Mouse (Mus musculus) layer of hippocampus, adult 2 months (tissue): ENCODE results near the gene Ctnnal1. TPM values are rescaled to one million over a fixed set of nuclear protein-coding genes. Genes with fewer than 3 reads are reported as not detected.
A peak's percentile ranks its signal among the peaks of the same experiment; 100 is the strongest.
"Not testable (repeated sequence)": the region's sequence is repeated elsewhere in the genome, so short reads cannot be mapped to it uniquely, and the experiment has no call there.

ENCODE experiments used
- DNase-seq, 2 experiments: peaks; one replicate each; pipeline ENCODE4 v3.0.0; 2022; ENCODE audit warnings: low spot score in 2 of 2
- H3K27ac ChIP-seq: fragments of 200-600 bp; 2 replicates; pipeline ENCODE4 v1.8.1; 2022
- H3K4me3 ChIP-seq: fragments of 200-600 bp; 2 replicates; pipeline ENCODE4 v1.8.1; 2022; ENCODE audit warnings: mild to moderate bottlenecking
- CTCF ChIP-seq: fragments of 200-600 bp; conservative IDR thresholded peaks from 2 replicates; pipeline ENCODE4 v1.8.1; 2022; ENCODE audit warnings: antibody characterized with exemption, mild to moderate bottlenecking, moderate library complexity
- total RNA-seq, 2 experiments: library from RNA; stranded (reverse); gene quantifications; 2 replicates each; pipeline ENCODE4 v1.2.3; 2021

The Ctnnal1 gene
- total RNA-seq, 2 experiments from 2014 or later, result 14.3 to 17.4 TPM

DNA sequence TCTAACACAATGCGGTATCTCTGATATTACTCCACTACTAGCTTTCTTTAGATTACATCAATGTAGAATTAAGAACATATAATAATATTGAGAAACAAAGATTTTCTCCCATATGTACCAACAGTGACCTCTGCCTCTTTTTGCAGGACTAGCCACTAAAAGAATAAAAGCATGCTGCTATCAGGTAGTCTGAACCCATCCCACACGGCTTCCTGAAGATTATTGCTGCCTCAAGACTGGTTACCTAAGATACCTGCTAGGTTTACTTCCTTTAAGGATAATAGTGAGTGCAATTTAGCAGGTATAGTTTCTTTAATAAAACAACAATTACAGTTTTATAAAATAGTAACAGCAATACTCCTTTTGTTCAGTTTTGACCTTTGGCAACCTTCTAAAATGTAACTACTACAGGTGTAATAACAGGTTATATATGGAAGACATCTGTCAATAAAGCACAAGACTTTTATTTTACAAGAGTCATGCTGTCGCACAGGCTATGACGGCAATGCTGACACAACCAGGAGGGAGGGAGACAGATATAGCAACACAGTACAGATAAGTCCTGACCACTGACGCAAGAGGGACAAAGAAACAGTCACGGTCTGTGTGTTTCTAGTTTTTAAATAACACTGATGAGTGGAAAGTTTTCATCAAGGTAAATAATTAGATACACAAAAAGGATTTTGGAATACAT, 21.4 kb upstream of the Ctnnal1 start:
- TF ChIP-seq CTCF, result no peak
- no peak for DNase-seq
- Histone ChIP-seq H3K4me3 (no peak overlapping the region), H3K27ac (no peak overlapping the region)

DNA sequence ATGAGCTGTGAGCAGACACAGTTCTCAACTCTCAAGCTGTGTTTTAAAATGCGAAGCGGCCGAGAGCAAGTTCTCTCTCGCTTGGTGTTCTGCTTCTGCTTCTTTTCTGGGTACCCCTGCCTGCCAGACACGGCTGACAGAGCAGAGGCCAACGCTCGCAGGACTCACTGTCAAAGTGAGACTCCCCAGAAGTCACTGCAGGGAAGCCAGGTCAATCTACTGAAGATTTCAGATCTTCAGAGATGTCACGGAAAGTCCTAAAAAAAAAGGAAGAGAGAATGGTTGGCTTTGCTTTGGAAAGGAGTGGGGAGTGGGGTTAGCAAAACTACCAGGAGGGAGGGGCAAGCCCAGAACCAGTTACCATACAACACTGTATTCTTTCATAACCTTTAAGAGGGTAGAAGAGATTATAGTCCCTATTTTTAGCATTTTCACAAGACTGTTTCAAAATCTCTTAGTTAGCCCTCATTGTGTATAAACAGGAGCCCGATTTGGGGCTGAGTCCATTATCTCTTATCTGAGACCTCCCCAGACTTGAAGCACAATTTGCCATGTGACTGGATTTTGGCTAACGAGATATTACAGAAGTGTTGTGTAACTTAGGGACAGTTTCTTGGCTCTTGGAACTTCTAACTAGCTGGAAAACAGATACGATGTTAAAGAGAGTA, 15.2 kb upstream of the Ctnnal1 start:
- no peak for DNase-seq
- Histone ChIP-seq H3K27ac (no peak overlapping the region), H3K4me3 (no peak overlapping the region)
- TF ChIP-seq CTCF, result no peak

DNA sequence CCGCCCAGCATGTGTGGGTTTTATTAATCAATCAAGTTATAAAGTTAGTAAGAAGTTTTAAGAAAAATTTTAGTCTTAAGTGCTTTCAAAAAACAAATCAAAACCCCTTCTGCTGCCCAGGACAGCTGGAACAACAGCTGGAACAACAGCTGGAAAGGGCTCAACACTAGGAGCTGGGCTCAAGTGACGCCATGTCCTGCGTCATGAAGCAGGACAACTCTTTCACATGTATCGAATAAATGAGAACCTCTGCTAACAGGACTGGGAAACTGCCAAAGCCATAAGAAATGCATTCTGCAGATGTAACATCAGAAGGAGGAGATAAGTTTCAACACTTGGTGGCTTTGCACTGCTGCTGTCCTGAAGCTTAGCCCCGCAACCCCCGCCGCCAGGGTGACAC, 14.0 kb upstream of the Ctnnal1 start:
- TF ChIP-seq CTCF, result no peak
- no peak overlapping the region for H3K27ac ChIP-seq
- H3K4me3 ChIP-seq, result no peak overlapping the region
- no peak for DNase-seq

DNA sequence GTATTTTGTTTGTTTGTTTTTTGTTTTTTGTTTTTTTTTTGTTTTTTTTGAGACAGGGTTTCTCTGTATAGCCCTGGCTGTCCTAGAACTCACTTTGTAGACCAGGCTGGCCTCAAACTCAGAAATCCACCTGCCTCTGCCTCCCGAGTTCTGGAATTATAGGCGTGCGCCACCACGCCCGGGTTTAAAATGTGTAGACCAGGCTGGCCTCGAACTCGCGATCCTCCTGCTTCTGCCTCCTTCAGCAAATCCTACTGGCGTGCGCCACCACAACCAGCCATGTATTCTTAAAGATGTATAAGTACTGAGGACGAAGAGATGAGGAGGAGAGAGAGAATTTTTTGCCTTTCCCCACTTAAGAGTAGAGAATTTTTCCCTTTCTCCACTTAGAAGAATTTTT, 5.6 kb upstream of the Ctnnal1 start:
- H3K4me3 ChIP-seq, DNase-seq: not testable (repeated sequence)

DNA sequence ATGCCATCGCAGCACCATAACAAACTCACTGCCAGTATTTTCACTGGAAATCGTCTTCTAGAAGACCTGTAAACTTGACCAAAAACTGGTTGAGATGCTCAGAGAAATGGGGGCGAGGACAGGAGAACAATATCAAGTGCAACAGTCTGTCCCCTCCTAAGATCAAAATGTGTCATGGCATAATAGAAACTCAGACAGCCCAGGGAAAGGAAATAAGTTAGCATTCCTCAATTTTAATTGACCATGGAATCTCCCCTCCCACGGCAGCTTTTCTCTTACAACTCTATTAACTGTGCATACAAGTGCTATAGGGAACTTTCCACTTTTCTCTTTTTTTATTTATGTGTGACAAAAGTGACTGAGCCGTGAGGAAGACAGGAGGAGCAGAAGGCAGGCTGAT, 2.8 kb upstream of the Ctnnal1 start:
- DNase-seq, result no peak
- no peak overlapping the region for H3K4me3 ChIP-seq
- TF ChIP-seq CTCF, result no peak
- no peak overlapping the region for H3K27ac ChIP-seq

More for the DNA sequence above, 5.6 kb upstream of the Ctnnal1 start:
- H3K27ac ChIP-seq, result not testable (repeated sequence)

DNA sequence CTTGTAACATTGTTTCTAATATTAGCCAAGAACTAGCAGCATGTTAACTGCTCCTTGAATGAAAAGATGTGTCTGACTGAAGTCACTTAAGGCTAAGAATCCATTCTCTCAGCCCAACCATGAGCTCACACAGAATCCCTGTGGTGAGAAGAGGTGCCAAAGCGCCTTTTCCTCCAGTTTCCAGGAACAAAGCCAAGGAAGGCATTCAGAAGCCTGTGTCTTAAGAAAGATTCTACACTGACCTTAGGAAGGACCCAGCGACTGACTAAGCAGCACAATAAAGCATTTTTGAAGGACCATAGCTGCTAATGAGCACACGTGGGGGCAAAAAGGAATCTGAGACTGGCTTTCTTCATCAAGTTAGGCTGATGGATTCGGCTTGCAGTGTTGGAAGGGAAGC, 983 bp upstream of the Ctnnal1 start:
- DNase-seq, result no peak
- H3K27ac ChIP-seq, result peak overlapping the region; percentile 92; the same call in 1 of the 2 replicates
- TF ChIP-seq CTCF, result no peak

DNA sequence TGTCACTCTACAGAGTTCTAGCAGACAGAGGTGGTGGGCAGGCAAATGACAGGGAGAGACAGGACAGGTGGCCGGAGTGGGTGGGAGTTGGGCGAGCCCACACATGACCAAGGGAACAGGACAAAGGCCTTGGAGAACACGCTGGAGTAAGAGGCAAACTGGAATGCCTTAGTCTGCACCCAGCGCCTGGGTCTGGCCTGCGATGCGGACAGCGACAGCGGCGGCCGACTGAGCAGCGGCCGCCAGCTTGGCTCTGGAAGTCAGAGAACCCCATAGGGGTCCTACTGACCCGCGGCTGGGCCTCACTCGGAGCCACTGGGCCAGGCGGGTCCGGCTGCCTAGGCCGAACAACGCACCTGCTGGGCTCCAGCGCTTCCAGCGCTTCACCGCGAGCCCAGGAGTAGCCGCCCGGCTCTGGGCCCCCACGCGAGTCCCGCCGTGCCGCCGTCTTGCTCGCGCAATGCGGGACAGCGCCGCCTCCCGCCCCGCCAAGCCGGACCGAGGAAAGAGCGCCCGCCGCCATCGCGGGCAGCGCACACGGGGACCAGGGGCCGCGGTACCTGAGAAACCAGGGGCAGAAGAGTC, 479 bp downstream of the Ctnnal1 start:
- peak; percentile 28; the same call in 1 of the 2 replicates for TF ChIP-seq CTCF
- DNase-seq, result peak; percentile 32 to 38
- Histone ChIP-seq H3K4me3 (peak overlapping the region; percentile 81), H3K27ac (peak overlapping the region; percentile 92)

More for the DNA sequence above, 983 bp upstream of the Ctnnal1 start:
- H3K4me3 ChIP-seq, result no peak overlapping the region

DNA sequence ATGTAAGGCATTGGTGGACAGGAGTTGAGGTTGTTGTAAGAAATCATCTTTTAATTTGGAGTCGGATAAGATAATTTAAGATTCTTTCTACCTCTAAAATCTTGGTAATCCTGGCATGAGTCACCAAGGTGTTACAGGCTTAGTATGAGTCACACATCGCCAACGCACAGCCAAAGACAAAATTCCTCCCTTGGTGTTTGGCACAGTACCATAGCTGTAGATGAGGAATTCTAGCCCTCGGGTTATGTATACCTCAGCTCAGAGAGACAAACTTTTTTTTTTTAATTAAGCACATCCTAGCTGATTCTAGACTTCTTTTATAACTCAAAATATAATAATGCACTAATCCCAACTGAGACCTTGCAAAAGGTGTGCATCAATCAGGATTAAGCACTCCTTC, 972 bp downstream of the Ctnnal1 start:
- DNase-seq, result no peak
- H3K27ac ChIP-seq, result peak overlapping the region; percentile 92
- TF ChIP-seq CTCF, result no peak
- peak overlapping the region; percentile 81 for H3K4me3 ChIP-seq

DNA sequence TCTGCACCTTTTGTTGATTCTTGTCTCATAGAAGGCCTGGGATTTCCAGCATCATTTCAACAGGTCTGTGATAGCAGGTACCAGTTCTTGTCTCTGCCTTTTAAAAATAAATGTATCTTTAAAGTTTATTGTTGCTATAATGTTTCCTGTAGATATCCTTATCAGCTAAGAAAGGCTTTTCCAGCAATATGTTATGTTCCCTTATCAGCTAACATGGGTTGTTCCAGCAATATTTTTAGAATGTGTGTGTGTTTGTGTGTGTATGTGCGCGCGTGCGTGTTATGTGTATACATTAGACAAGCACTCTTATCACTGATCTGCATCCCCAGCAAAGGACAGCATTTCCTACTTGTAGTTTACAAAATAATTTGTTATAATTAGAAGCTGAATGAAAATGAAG, 3.4 kb downstream of the Ctnnal1 start:
- no peak for DNase-seq
- TF ChIP-seq CTCF, result no peak
- no peak overlapping the region for H3K27ac ChIP-seq
- no peak overlapping the region for H3K4me3 ChIP-seq

DNA sequence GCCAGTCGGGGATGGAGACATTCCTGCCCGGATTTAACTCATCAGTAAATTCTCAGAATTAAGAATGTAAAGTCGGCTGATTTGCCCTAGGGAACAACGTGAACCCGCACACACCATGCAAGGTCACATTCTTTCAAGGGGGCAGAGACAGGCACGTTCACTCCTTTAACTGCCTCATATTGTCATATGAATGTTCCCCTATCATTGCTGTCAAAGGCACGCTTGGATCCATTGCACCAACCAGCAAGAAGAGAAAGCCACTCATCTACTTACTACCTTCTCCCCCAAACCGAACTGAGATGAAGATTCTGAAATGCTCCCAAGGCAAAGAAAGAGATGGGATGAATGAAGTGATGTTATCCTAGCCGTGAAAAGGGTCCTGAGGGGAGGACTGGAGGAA, 6.3 kb downstream of the Ctnnal1 start:
- no peak for TF ChIP-seq CTCF
- H3K27ac ChIP-seq, result no peak overlapping the region
- no peak overlapping the region for H3K4me3 ChIP-seq
- DNase-seq, result no peak

DNA sequence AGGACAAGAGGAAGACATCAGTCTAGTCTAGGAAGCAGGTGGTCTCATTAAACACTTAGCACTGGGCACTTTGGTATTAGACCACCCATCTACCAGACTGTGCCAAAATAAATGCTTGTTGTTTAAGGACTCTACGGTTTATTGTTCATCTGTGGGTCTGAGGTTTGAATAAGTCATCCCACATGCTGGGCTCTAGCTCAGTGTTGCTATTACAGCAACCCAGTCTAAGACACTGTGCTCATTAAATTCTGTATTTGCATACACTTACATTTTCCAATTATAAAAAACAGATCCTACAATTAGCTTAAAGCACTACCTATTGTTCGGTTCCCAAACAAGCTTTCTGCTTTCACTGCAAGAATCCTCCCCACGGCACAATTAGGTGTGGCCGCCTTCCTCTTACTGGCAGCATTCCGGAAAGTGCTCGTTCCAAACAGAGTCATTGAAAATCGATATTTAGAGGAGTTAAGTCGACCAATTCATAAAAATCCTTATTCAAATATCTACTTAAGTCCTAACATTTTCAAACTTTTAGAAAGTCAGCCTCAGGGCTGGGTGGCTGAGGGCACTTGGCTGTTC, 8.5 kb downstream of the Ctnnal1 start:
- no peak overlapping the region for H3K4me3 ChIP-seq
- no peak for TF ChIP-seq CTCF
- DNase-seq, result no peak
- no peak overlapping the region for H3K27ac ChIP-seq

DNA sequence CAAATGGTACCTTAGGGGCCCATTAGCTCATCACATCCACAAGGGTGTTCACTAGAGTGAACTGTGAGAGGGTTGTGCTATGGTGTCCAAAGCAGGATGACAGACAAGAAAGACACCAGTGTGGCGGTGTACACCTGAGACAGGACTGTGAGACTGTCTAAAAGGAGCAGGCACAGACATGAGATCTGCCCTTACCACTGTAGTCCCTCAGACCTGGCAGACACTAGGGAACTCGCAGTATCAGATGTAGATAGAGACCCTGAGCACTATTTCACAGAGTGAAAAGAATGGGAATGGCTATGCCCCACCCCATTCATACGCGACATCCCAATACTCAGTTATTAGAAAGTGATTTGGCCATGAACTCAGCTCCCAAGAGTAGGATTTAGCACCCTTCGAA, 9.1 kb downstream of the Ctnnal1 start:
- H3K4me3 ChIP-seq, result no peak overlapping the region
- DNase-seq, result no peak
- TF ChIP-seq CTCF, result no peak
- no peak overlapping the region for H3K27ac ChIP-seq

DNA sequence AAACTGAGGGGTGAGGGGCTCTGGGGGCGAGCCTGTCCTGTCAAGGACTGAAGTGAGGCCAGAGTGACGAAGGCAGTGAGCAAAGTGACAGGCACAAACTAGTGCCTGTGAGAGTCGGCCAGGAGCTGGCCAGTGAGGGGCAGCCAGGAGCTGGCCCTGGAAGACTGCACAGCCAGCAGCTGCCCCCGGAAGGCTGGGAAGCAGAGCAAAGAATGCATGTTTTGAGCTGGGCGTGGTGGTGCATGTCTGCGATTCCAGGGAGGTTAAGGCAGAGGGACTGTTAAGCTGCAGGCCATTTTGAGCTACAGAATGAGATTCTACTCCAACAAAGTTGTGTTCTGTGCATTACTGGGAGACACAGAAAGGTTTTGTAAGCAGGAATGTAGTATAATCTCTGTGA, 14.3 kb downstream of the Ctnnal1 start:
- TF ChIP-seq CTCF, result peak; percentile 52
- DNase-seq, result no peak
- Histone ChIP-seq H3K4me3 (no peak overlapping the region), H3K27ac (peak overlapping the region; percentile 58)
